Mouse (Mus musculus) heart, adult 2 months (tissue): ENCODE measurements at regions not wholly inside any gene's neighbourhood (a gene's known extent, or its start where the extent isn't known, plus 50 kb on each side); places are given as distances from the start of the nearest gene placed in this dataset.
"Not testable (repeated sequence)": the region's sequence is repeated elsewhere in the genome, so short reads cannot be mapped to it uniquely, and the experiment has no call there.

Experiments used
- DNase-seq, 2 experiments: peaks; one replicate each; pipeline ENCODE4 v3.0.0; 2021
- H3K27ac ChIP-seq: fragments of 200-600 bp; 2 replicates; pipeline ENCODE4 v1.8.1; 2022
- H3K27me3 ChIP-seq: fragments of 200-500 bp; 2 replicates; pipeline ENCODE4 v1.6.1; 2012; ENCODE audit warnings: mild to moderate bottlenecking, low read length, inconsistent platforms, mixed read lengths; ENCODE audit not compliant: control insufficient read depth, insufficient read depth
- H3K36me3 ChIP-seq: fragments of 200-500 bp; 2 replicates; pipeline ENCODE4 v1.6.1; 2012; ENCODE audit warnings: low read length, inconsistent platforms; ENCODE audit not compliant: control insufficient read depth, insufficient read depth
- H3K4me1 ChIP-seq: fragments of 200-500 bp; 2 replicates; pipeline ENCODE4 v1.6.1; 2011; ENCODE audit warnings: low read length; ENCODE audit not compliant: control insufficient read depth, insufficient read depth
- H3K4me3 ChIP-seq: fragments of 200-600 bp; 2 replicates; pipeline ENCODE4 v1.8.1; 2022
- H3K79me2 ChIP-seq: fragments of 200-500 bp; replicated peaks from 2 replicates; pipeline ENCODE4 v1.6.1; 2012; ENCODE audit warnings: mild to moderate bottlenecking, inconsistent platforms, low read length, moderate library complexity, mixed read lengths; ENCODE audit not compliant: control insufficient read depth, insufficient read depth
- H3K9ac ChIP-seq: fragments of 200-500 bp; 2 replicates; pipeline ENCODE4 v1.6.1; 2012; ENCODE audit warnings: low read depth, mild to moderate bottlenecking, control low read depth, inconsistent platforms, low read length, mixed read lengths
- CTCF ChIP-seq: fragments of 200-600 bp; IDR thresholded peaks from 2 replicates; pipeline ENCODE4 v1.8.1; 2022; ENCODE audit warnings: antibody characterized with exemption, mild to moderate bottlenecking, moderate library complexity
- EP300 ChIP-seq: fragments of 200-500 bp; IDR thresholded peaks from 2 replicates; pipeline ENCODE4 v1.6.1; 2011; ENCODE audit warnings: low read depth, low read length, control low read depth; ENCODE audit not compliant: insufficient read depth
- POLR2A ChIP-seq: fragments of 200-500 bp; IDR thresholded peaks from 2 replicates; pipeline ENCODE4 v1.6.1; 2011; ENCODE audit warnings: mild to moderate bottlenecking, low read depth, low read length, control low read depth; ENCODE audit not compliant: insufficient read depth
- WGBS: fragments of 180-500 bp; shearing (Covaris S2); methylation state at CpG from one replicate; pipeline ENCODE4 v1.1.7; 2018; 5-methylcytosine and 5-hydroxymethylcytosine counted together
- intact Hi-C: fragments of 180-260 bp; cut with DNase I; formaldehyde crosslinking; loops from one replicate; pipeline ENCODE4 v1.15.1; 2025

GRCm38 (mm10) chr11:12913401-12913800 lies 448.6 kb upstream of the Cobl start:
- H3K27me3 ChIP-seq, H3K79me2 ChIP-seq, H3K27ac ChIP-seq, DNase-seq, H3K36me3 ChIP-seq, H3K9ac ChIP-seq, H3K4me3 ChIP-seq, H3K4me1 ChIP-seq, intact Hi-C loops: not testable (repeated sequence)
- WGBS, result 58% methylated on average over 6 of the region's 6 CpGs

GRCm38 (mm10) chr11:12873712-12874111 lies 409.0 kb upstream of the Cobl start:
- WGBS, result 63% methylated on average over 1 of the region's 1 CpGs
- TF ChIP-seq CTCF (no peak), EP300 (no peak), POLR2A (no peak)
- Histone ChIP-seq H3K27me3 (no peaks in the 10 kb centered on the region), H3K27ac (no peak overlapping the region), H3K79me2 (no peaks in the 10 kb centered on the region), H3K36me3 (no peaks in the 10 kb centered on the region), H3K4me1 (no peaks in the 10 kb centered on the region), H3K4me3 (no peak overlapping the region), H3K9ac (no peak overlapping the region)
- intact Hi-C loops, result no loop called here
- no peak for DNase-seq

- DNase-seq, result no peak
- Histone ChIP-seq H3K27me3 (no peaks in the 10 kb centered on the region), H3K27ac (no peak overlapping the region), H3K9ac (no peak overlapping the region), H3K36me3 (no peaks in the 10 kb centered on the region), H3K4me3 (no peak overlapping the region), H3K79me2 (no peaks in the 10 kb centered on the region), H3K4me1 (no peaks in the 10 kb centered on the region)
- no peak for TF ChIP-seq POLR2A
- TF ChIP-seq EP300, result no peak
- no peak for TF ChIP-seq CTCF
- intact Hi-C loops, result no loop called here
- 75% methylated on average over 2 of the region's 2 CpGs for WGBS
Observed at GRCm38 (mm10) chr11:12872802-12873201, 408.0 kb upstream of the Cobl start.

GRCm38 (mm10) chr11:12872399-12872798 lies 407.6 kb upstream of the Cobl start:
- Histone ChIP-seq H3K79me2 (no peaks in the 10 kb centered on the region), H3K27me3 (no peaks in the 10 kb centered on the region), H3K36me3 (no peaks in the 10 kb centered on the region), H3K9ac (no peak overlapping the region), H3K4me1 (no peaks in the 10 kb centered on the region), H3K27ac (no peak overlapping the region), H3K4me3 (no peak overlapping the region)
- no peak for DNase-seq
- intact Hi-C loops, result no loop called here
- 39% methylated on average over 1 of the region's 1 CpGs for WGBS
- TF ChIP-seq POLR2A (no peak), EP300 (no peak), CTCF (no peak)

- Histone ChIP-seq H3K4me3 (no peak overlapping the region), H3K27me3 (no peaks in the 10 kb centered on the region), H3K36me3 (no peaks in the 10 kb centered on the region), H3K27ac (no peak overlapping the region), H3K79me2 (no peaks in the 10 kb centered on the region), H3K4me1 (no peaks in the 10 kb centered on the region), H3K9ac (no peak overlapping the region)
- TF ChIP-seq POLR2A (no peak), EP300 (no peak)
- intact Hi-C loops, result no loop called here
- no peak for DNase-seq
Observed at GRCm38 (mm10) chr11:12867541-12867940, 402.8 kb upstream of the Cobl start.

- Histone ChIP-seq H3K4me3 (no peak overlapping the region), H3K27ac (no peak overlapping the region), H3K79me2 (no peaks in the 10 kb centered on the region), H3K27me3 (no peaks in the 10 kb centered on the region), H3K4me1 (no peaks in the 10 kb centered on the region), H3K36me3 (no peaks in the 10 kb centered on the region), H3K9ac (no peak overlapping the region)
- intact Hi-C loops, result no loop called here
- WGBS, result 52% methylated on average over 2 of the region's 2 CpGs
- TF ChIP-seq POLR2A (no peak), EP300 (no peak), CTCF (no peak)
- DNase-seq, result no peak
Observed at GRCm38 (mm10) chr11:12865034-12865620, 400.4 kb upstream of the Cobl start.
